Mouse (Mus musculus) spleen, adult 2 months (tissue): ENCODE data around the gene Bmpr1a. TPM values are rescaled to one million over a fixed set of nuclear protein-coding genes. Genes with fewer than 3 reads are reported as not detected.
"Not testable (repeated sequence)": the region's sequence is repeated elsewhere in the genome, so short reads cannot be mapped to it uniquely, and the experiment has no call there.

ENCODE experiments used
- DNase-seq, 2 experiments: peaks; one replicate each; pipeline versions ENCODE4 v3.0.0 to v3.0.0-alpha.2; 2012 to 2021; ENCODE audit warnings: low spot score in 2 of 2, low read depth in 1 of 2
- H3K27ac ChIP-seq: fragments of 200-500 bp; 2 replicates; pipeline ENCODE4 v1.5.1; 2012; ENCODE audit warnings: low read length, inconsistent platforms; ENCODE audit not compliant: insufficient read depth
- H3K27me3 ChIP-seq: fragments of 200-500 bp; 2 replicates; pipeline ENCODE4 v1.6.1; 2012; ENCODE audit warnings: mild to moderate bottlenecking, moderate library complexity, low read length, inconsistent platforms; ENCODE audit not compliant: control insufficient read depth, insufficient read depth
- H3K36me3 ChIP-seq: fragments of 200-500 bp; 2 replicates; pipeline ENCODE4 v1.6.1; 2012; ENCODE audit warnings: mild to moderate bottlenecking, low read length, inconsistent platforms; ENCODE audit not compliant: control insufficient read depth, insufficient read depth
- H3K4me1 ChIP-seq: fragments of 200-500 bp; 2 replicates; pipeline ENCODE4 v1.6.1; 2011; ENCODE audit warnings: inconsistent platforms; ENCODE audit not compliant: control insufficient read depth, insufficient read depth, insufficient read length
- H3K4me3 ChIP-seq: fragments of 200-500 bp; 2 replicates; pipeline ENCODE4 v1.5.1; 2011; ENCODE audit warnings: mild to moderate bottlenecking, inconsistent platforms; ENCODE audit not compliant: insufficient read depth, insufficient read length; ENCODE audit errors: extremely low read depth
- CTCF ChIP-seq: fragments of 200-500 bp; IDR thresholded peaks from 2 replicates; pipeline ENCODE4 v1.5.1; 2011; ENCODE audit warnings: mild to moderate bottlenecking, inconsistent platforms; ENCODE audit not compliant: insufficient read depth, insufficient read length, insufficient replicate concordance; ENCODE audit errors: extremely low read depth
- POLR2A ChIP-seq: fragments of 200-500 bp; IDR thresholded peaks from 2 replicates; pipeline ENCODE4 v1.6.1; 2011; ENCODE audit warnings: low read depth, low read length, inconsistent platforms
- WGBS: fragments of 180-500 bp; shearing (Covaris S2); methylation state at CpG from one replicate; pipeline ENCODE4 v1.1.7; 2018; 5-methylcytosine and 5-hydroxymethylcytosine counted together
- polyA plus RNA-seq: library from polyadenylated mRNA; depleted of rRNA; stranded (reverse); fragments of >200 nt; gene quantifications from 2 replicates; pipeline ENCODE4 v1.2.3, GENCODE M21; 2012

Gene Bmpr1a
- polyA plus RNA-seq, 1 experiment, result 1.0 TPM

DNA sequence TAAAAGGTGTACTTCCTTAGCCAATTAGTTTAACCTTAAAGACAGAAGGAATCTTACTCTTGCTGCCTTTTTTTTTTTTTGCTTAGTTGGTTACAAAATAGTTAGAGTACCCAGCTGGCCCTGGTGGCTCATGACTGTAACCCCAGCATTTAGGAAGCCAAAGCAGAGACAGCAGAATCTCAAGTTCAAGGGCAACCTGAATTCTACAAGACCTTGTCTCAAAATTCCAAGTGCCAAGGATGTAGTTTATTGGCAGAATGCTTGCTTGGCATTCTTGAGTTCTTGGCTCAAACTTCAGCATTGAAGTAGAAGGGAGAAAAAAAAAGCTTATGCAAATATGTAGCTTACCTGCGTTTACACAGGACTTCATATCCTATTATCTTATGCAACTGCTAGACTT, 74.1 kb downstream of the Bmpr1a start:
- Histone ChIP-seq H3K27me3 (no peaks in the 10 kb centered on the region), H3K36me3 (no peaks in the 10 kb centered on the region), H3K4me1 (no peaks in the 10 kb centered on the region), H3K4me3 (no peak overlapping the region), H3K27ac (no peak overlapping the region)
- no peak for TF ChIP-seq CTCF
- no peak for TF ChIP-seq POLR2A
- 88% methylated on average over 1 of the region's 1 CpGs for WGBS
- DNase-seq, result no peak

DNA sequence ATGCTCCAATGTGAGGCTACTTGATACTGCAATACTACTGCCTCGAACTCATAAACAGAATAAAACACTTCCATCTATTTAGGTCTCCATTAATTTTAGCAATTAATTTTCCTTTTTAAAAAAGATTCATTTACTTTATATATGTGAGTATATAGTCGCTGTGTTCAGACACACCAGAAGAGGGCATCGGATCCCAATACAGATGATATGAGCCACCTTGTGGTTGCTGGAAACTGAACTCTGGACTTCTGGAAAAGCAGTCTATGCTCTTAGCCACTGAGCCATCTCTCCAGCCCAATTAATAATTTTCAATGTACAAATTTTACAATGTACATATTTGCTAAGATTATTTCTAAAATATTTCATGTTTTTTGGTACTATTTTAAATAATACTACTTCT, 74.9 kb downstream of the Bmpr1a start:
- no peak overlapping the region for H3K4me3 ChIP-seq
- no peaks in the 10 kb centered on the region for H3K36me3 ChIP-seq
- 90% methylated on average over 3 of the region's 3 CpGs for WGBS
- no peak overlapping the region for H3K27ac ChIP-seq
- no peak for DNase-seq
- TF ChIP-seq POLR2A, result no peak
- no peak for TF ChIP-seq CTCF
- no peaks in the 10 kb centered on the region for H3K27me3 ChIP-seq
- no peaks in the 10 kb centered on the region for H3K4me1 ChIP-seq

DNA sequence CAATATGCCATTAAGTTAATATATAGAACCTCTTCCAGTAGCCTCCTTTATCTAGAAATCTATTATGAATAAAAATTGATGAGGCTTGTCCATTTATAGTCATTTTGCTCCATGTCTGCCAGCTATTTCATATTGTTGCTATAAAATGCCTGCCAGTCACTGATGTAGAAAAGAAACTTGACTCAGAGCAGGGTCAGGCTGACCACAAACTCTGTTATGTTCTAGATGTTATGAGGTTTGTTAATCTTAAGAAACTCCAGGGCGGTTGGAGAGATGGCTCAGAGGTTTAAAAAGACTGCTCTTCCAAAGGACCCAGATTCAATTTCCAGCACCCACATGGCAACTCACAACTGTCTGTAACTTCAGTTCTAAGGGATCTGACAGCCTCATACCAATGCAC, 82.1 kb downstream of the Bmpr1a start:
- WGBS, result 77% methylated on average over 1 of the region's 1 CpGs
- H3K4me3 ChIP-seq, result no peak overlapping the region
- no peaks in the 10 kb centered on the region for H3K36me3 ChIP-seq
- H3K27ac ChIP-seq, result no peak overlapping the region
- H3K27me3 ChIP-seq, result no peaks in the 10 kb centered on the region
- no peak for TF ChIP-seq POLR2A
- no peak for TF ChIP-seq CTCF
- H3K4me1 ChIP-seq, result no peaks in the 10 kb centered on the region
- no peak for DNase-seq

DNA sequence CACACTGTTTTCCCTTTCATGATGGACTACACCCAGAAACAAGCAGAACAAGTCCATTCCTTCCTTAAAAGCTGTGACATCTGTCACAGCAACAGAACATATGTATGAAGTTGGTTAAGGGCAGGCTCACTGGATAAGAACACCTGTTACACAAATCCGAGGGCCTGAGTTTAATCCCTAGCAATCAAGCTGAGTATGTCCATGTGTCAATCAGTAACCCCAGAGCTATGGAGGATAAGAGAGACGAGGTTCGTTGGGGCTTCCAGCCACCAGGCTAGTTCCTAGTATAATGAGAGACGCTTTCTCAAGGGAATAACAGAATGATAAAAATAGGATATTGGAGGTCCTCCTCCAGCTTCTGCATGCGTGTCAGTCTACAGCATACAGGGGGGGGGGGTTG, 85.6 kb downstream of the Bmpr1a start:
- WGBS, result 85% methylated on average over 5 of the region's 5 CpGs
- no peaks in the 10 kb centered on the region for H3K36me3 ChIP-seq
- H3K4me1 ChIP-seq, result no peaks in the 10 kb centered on the region
- H3K27me3 ChIP-seq, result no peaks in the 10 kb centered on the region
- DNase-seq, result no peak
- H3K4me3 ChIP-seq, result no peak overlapping the region
- no peak for TF ChIP-seq POLR2A
- no peak for TF ChIP-seq CTCF
- no peak overlapping the region for H3K27ac ChIP-seq

DNA sequence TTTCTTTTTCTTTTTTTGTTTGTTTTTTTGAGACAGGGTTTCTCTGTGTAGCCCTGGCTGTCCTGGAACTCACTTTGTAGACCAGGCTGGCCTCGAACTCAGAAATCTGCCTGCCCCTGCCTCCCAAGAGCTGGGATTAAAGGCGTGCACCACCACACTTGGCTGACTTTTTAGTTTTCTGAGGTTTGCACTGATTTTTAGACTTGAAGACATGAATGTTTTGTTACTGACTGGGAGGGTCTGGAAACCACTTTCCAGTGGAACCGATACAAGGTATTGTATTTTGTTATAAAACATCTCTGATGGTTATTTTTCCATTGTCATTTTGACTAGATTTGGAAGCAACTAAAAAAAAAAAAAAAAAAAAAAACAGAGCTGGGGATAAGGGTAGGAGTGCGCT, 86.2 kb downstream of the Bmpr1a start:
- not testable (repeated sequence) for H3K27me3 ChIP-seq, DNase-seq, H3K36me3 ChIP-seq, H3K27ac ChIP-seq, H3K4me3 ChIP-seq, H3K4me1 ChIP-seq
- 90% methylated on average over 4 of the region's 4 CpGs for WGBS

DNA sequence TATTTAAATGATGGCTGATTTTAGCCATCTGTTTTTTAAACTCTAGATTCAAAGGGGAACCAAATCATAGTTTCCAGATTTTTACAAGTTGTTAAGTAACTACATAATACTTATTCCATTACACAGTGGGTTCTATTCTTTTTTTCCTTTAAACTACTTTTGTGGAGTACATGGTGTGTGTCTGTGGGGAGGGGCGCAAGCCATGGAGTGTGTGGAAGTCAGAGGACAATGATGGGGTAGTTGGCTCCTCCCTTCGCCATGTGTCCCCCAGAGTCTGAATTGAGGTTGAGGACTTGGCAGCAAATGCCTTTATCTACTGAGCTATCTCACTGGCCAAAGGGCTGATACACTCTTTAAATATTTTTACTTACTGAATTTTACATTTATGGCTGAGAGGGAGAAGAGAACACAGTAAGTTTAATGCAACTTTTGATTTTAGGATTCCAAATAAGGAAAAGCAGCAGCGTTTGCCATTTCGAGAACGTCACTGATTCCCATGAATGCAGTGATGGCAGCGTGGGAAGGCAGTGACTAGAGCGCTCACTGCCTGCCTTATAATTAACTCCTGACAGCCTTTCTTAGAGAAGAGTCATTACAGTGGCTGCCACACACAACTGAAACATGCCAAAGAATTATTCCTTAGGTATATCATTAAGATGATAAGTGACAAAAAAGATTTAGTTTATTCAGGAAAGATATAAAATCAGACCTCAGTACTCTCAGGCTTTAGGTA, 90.8 kb downstream of the Bmpr1a start:
- Histone ChIP-seq H3K36me3 (no peaks in the 10 kb centered on the region), H3K4me1 (no peaks in the 10 kb centered on the region), H3K27ac (no peak overlapping the region), H3K4me3 (no peak overlapping the region), H3K27me3 (no peaks in the 10 kb centered on the region)
- TF ChIP-seq POLR2A, result no peak
- no peak for TF ChIP-seq CTCF
- DNase-seq, result no peak
- WGBS, result 92% methylated on average over 7 of the region's 7 CpGs

DNA sequence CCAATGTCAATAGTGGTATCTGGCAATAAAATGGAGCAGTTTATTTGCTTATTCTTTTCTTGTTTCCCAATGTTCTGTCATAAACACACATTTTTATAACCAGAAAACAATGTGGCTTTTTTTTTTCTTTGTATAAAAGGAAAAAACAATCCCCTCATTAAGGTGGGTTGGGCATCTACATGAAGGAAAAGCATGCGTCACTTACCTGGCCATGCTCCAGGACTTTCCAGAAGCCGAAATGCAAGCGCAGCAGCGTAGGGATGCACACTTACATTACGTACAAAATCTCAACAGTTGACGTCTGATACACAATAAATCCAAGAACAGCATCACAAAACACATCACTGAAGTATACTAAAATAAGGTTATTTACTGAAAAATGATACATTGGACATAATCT, 92.4 kb downstream of the Bmpr1a start:
- TF ChIP-seq CTCF (no peak), POLR2A (no peak)
- H3K36me3 ChIP-seq, result no peaks in the 10 kb centered on the region
- no peaks in the 10 kb centered on the region for H3K27me3 ChIP-seq
- H3K4me3 ChIP-seq, result no peak overlapping the region
- WGBS, result 92% methylated on average over 6 of the region's 6 CpGs
- DNase-seq, result no peak
- H3K4me1 ChIP-seq, result no peaks in the 10 kb centered on the region
- H3K27ac ChIP-seq, result no peak overlapping the region
